Mouse (Mus musculus) embryonic facial prominence, embryonic 10.5 days (tissue): ENCODE measurements around the gene Fcf1. TPM values are rescaled to one million over a fixed set of nuclear protein-coding genes. Genes with fewer than 3 reads are reported as not detected.

Experiments
- DNase-seq: peaks from one replicate; pipeline ENCODE4 v3.0.0-alpha.2; 2017; ENCODE audit warnings: low spot score
- H3K27ac ChIP-seq: fragments of 300-500 bp; sonication (generic); replicated peaks from 2 replicates; pipeline ENCODE4 v1.5.1; 2016; ENCODE audit warnings: mild to moderate bottlenecking
- H3K27me3 ChIP-seq: fragments of 300-500 bp; sonication (generic); replicated peaks from 2 replicates; pipeline ENCODE4 v1.6.1; 2016; ENCODE audit warnings: low read depth, mild to moderate bottlenecking; ENCODE audit not compliant: poor library complexity, severe bottlenecking
- H3K36me3 ChIP-seq: fragments of 300-500 bp; sonication (generic); replicated peaks from 2 replicates; pipeline ENCODE4 v1.6.1; 2016; ENCODE audit warnings: mild to moderate bottlenecking, moderate library complexity
- H3K4me1 ChIP-seq: fragments of 300-500 bp; sonication (generic); 2 replicates; pipeline ENCODE4 v1.6.1; 2016
- H3K4me3 ChIP-seq: fragments of 300-500 bp; sonication (generic); 2 replicates; pipeline ENCODE4 v1.5.1; 2016; ENCODE audit warnings: mild to moderate bottlenecking, moderate library complexity
- H3K9me3 ChIP-seq: fragments of 300-500 bp; sonication (generic); 2 replicates; pipeline ENCODE4 v1.6.1; 2016; ENCODE audit warnings: mild to moderate bottlenecking
- WGBS: fragments of 180-500 bp; shearing (Covaris S2); methylation state at CpG from one replicate; pipeline ENCODE4 v1.1.7; 2016; 5-methylcytosine and 5-hydroxymethylcytosine counted together
- polyA plus RNA-seq: library from polyadenylated mRNA; unstranded; fragments of >200 nt; fragmentation: Nextera tagmentation; extraction: Ambion mirVana; gene quantifications from 2 replicates; pipeline ENCODE4 v1.2.1, GENCODE M21; 2016

Gene Fcf1
- polyA plus RNA-seq, 1 experiment from 2014 or later, result 191 TPM

DNA sequence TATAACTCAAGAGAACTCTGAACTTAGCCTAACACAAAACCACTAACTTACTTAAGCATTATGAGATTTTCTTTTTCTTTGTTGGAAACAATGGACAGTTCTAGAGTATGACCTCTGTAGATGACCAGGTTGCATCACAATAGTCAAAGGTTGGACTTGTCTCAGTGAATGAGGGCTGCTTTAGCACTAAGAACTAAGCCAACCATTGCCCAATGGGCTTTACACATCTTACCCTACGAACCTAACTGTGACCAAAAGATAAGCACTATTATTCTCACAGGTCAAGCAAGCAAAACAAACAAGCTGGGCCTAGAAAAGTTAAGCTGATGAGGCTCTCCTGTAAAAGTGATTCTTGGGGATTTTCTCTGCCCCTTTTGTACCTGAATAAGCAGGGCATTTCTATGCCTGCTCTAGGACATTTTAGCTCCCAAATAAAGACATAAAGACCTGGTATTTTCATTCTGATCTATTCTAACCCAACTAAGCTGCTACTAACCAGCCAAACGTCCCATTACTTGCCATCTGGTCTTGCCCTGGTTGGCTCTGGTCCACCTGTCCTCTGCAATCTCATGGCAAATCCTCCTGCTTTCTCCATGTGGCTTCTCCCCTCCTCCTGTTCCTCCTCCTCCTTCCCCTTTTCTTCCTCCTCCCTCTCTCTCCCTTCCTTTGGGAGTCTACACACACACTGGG is 22.7 kb upstream of the Fcf1 start:
- no peaks in the 10 kb centered on the region for H3K4me1 ChIP-seq
- H3K36me3 ChIP-seq, result peaks cover 74% of the 10 kb centered on the region

DNA sequence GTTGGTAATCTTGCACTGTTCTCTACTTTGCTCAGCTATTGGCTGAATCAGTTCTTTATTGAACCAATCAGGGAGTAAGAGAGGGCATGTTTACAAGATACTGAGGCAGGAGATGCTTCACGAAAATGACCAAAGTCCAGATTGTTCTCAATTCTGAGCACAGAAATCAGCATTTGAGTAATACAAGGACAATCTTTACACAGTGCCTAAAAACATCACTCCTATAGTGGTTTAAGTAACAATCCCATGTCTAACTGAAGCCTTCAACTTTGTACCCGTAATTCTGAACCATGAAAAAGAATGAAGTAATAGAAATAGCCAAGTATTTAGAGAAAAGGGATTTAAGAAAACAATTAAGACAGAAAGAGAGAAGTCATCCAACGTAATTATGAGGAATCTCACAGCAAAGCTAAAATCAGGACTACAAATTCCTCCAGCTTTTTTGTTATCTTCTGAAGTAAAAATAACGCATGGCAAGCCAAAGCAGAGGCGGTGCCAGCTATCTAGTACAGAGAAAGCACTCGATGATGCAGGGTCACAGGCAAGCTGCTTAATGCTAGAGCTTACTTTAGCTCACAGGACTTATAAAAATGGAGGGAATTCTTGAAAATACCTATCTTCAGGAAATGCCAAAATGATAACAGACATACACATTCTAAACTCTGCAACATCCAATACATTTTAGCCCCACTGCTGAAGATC is 22.0 kb upstream of the Fcf1 start:
- Histone ChIP-seq H3K27me3 (no peaks in the 10 kb centered on the region), H3K4me1 (no peaks in the 10 kb centered on the region), H3K27ac (no peak overlapping the region), H3K9me3 (no peaks in the 10 kb centered on the region), H3K4me3 (no peak overlapping the region), H3K36me3 (peaks cover 70% of the 10 kb centered on the region)
- WGBS, result 91% methylated on average over 6 of the region's 6 CpGs
- DNase-seq, result no peak

More for the DNA sequence above, 22.7 kb upstream of the Fcf1 start:
- DNase-seq, result no peak
- no peaks in the 10 kb centered on the region for H3K27me3 ChIP-seq
- no peak overlapping the region for H3K27ac ChIP-seq
- no peak overlapping the region for H3K4me3 ChIP-seq
- WGBS, result 75% methylated on average over 2 of the region's 2 CpGs
- H3K9me3 ChIP-seq, result no peaks in the 10 kb centered on the region

GRCm38 (mm10) chr12:84950763-84951162 is 19.9 kb upstream of the Fcf1 start:
- no peaks in the 10 kb centered on the region for H3K4me1 ChIP-seq
- H3K4me3 ChIP-seq, result no peak overlapping the region
- no peaks in the 10 kb centered on the region for H3K27me3 ChIP-seq
- peaks cover 58% of the 10 kb centered on the region for H3K36me3 ChIP-seq
- DNase-seq, result no peak
- H3K9me3 ChIP-seq, result no peaks in the 10 kb centered on the region
- WGBS, result 96% methylated on average over 6 of the region's 6 CpGs
- H3K27ac ChIP-seq, result no peak overlapping the region

- no peak for DNase-seq
- H3K27me3 ChIP-seq, result no peaks in the 10 kb centered on the region
- H3K27ac ChIP-seq, result no peak overlapping the region
- 67% methylated on average over 8 of the region's 8 CpGs for WGBS
- no peak overlapping the region for H3K4me3 ChIP-seq
- no peaks in the 10 kb centered on the region for H3K9me3 ChIP-seq
- peaks cover 59% of the 10 kb centered on the region for H3K36me3 ChIP-seq
- no peaks in the 10 kb centered on the region for H3K4me1 ChIP-seq
Observed at GRCm38 (mm10) chr12:84951531-84951930, 19.2 kb upstream of the Fcf1 start.

GRCm38 (mm10) chr12:84952351-84952750 is 18.3 kb upstream of the Fcf1 start:
- Histone ChIP-seq H3K27me3 (no peaks in the 10 kb centered on the region), H3K27ac (no peak overlapping the region), H3K9me3 (no peaks in the 10 kb centered on the region), H3K36me3 (peaks cover 52% of the 10 kb centered on the region), H3K4me1 (no peaks in the 10 kb centered on the region), H3K4me3 (no peak overlapping the region)
- 84% methylated on average over 1 of the region's 1 CpGs for WGBS
- no peak for DNase-seq

DNA sequence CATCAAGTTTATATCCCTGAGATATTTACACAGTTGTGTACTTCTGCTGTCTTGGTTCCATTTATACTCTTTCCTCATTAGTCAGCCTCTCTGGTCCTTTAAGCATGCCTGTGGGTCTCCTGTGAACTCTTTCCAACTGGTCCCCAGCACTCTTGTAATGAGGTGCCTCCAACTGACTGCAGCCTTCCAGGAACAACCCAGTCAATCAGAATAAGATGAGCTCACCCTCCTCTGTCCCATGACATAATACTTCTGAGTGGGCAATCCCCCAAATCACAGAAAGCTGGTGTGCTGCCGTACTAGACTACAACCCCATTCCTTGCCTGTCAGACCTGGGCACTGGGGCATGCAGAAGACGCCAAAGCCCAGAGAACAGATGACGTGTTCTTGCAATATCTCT is 14.4 kb upstream of the Fcf1 start:
- DNase-seq, result no peak
- Histone ChIP-seq H3K36me3 (peaks cover 29% of the 10 kb centered on the region), H3K4me1 (no peaks in the 10 kb centered on the region), H3K9me3 (no peaks in the 10 kb centered on the region), H3K4me3 (no peak overlapping the region), H3K27ac (no peak overlapping the region), H3K27me3 (no peaks in the 10 kb centered on the region)
- 93% methylated on average over 3 of the region's 3 CpGs for WGBS

- H3K4me3 ChIP-seq, result no peak overlapping the region
- H3K27me3 ChIP-seq, result no peaks in the 10 kb centered on the region
- peaks cover 25% of the 10 kb centered on the region for H3K36me3 ChIP-seq
- no peaks in the 10 kb centered on the region for H3K4me1 ChIP-seq
- H3K27ac ChIP-seq, result no peak overlapping the region
- H3K9me3 ChIP-seq, result no peaks in the 10 kb centered on the region
- no peak for DNase-seq
- WGBS, result 75% methylated on average over 1 of the region's 1 CpGs
Observed at GRCm38 (mm10) chr12:84958794-84959356, 11.8 kb upstream of the Fcf1 start.

DNA sequence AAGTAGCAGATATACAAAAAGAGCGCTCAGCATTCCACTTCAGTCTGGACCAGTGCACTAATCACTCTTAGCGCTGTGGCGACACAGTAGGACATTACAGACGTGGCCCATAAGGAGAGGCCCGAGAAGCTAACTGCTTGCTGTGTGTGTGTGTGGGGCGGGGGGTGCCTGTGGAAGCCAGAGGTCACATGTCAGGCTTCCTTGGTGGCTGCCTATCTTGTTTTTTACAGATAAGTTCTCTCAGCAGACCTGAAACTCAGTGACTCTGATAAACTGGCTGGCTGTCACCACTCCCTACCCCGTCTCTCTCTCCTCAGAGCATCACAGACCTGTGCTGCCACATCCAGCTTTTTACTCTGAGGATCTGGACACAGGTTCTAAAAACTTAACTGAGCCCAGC is 8.1 kb upstream of the Fcf1 start:
- Histone ChIP-seq H3K36me3 (peaks cover 18% of the 10 kb centered on the region), H3K27ac (no peak overlapping the region), H3K4me3 (no peak overlapping the region), H3K27me3 (no peaks in the 10 kb centered on the region), H3K4me1 (no peaks in the 10 kb centered on the region), H3K9me3 (no peaks in the 10 kb centered on the region)
- no peak for DNase-seq
- WGBS, result 87% methylated on average over 7 of the region's 7 CpGs

DNA sequence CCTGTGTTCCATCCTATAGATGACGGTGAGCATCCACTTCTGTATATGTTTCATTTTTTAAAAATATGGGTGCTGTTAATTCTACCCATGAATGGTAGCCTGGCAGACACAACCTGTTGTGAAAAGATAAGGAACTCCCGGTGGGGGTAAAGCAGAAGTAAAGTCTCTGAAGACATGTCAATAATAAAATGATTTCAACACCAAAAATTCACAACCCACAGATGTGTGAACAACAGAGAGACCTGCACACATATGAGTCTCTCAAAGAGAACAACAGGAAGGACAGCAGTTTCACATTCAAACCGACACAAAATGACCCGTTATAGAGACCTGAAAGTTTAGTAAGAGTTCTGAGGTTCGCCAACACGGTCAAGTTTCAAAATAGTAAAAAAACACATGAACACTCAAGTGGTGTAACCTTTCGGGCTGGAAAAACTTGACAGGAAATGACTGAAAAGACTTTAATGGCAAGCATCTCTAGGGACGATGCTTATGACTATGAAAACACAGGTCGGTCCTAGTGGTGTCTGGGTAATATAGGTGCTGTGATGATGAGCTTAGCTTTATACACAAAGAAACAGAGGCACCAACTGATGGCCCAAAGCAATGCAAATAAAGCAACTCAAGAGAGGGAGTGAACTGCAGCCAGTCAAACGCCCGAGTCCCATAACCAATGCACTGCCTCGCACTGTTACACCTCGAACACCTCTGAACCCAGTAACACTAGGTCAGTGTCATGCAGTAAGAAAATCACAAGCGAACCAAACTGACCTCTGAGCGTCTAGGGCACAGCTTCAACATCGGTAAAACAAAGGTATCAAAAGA is 1.7 kb upstream of the Fcf1 start:
- Histone ChIP-seq H3K27me3 (no peaks in the 10 kb centered on the region), H3K4me1 (peaks cover 18% of the 10 kb centered on the region), H3K9me3 (no peaks in the 10 kb centered on the region), H3K4me3 (peak overlapping the region; percentile 83), H3K36me3 (peaks cover 21% of the 10 kb centered on the region), H3K27ac (no peak overlapping the region)
- 89% methylated on average over 16 of the region's 16 CpGs for WGBS
- DNase-seq, result no peak

DNA sequence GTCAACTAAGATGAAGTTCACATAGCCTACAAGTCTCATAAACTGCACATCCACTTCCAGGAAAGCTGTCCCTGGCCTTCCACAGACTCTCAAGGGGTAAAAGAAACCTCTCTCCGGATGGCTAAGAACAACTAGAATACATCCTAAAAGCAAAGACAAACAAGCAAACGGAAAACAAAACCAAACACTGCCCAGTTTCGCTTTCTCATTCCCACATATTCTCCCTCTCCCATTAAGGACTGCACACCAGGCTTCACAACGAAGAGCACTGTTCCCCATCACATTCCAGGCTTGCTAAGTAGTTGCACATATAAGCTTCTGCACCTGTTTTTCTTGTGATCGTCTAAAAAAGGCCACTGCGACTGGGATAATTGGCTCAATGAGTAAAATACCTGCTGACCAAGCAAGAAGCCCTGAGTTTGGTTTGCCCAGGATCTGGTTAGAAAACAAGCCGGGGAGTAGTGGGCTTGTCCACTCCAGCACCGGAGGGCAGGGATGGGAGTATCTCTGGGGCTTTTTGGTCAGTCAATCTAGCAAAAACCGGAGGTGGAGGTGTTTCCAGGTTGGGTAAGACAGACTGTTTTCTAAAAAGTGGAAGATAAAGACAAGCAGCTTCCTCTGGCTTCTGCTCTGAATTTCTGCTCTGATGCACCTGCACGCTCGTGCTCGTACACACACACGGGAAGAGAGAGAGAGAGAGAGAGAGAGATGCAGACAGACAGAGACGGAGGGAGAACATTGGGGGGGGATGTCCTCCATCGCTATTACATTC is 855 bp upstream of the Fcf1 start:
- peak overlapping the region; percentile 85 for H3K27ac ChIP-seq
- WGBS, result 29% methylated on average over 15 of the region's 15 CpGs
- peaks cover 18% of the 10 kb centered on the region for H3K4me1 ChIP-seq
- H3K9me3 ChIP-seq, result no peaks in the 10 kb centered on the region
- H3K36me3 ChIP-seq, result peaks cover 27% of the 10 kb centered on the region
- peak overlapping the region; percentile 83 for H3K4me3 ChIP-seq
- H3K27me3 ChIP-seq, result no peaks in the 10 kb centered on the region
- no peak for DNase-seq

GRCm38 (mm10) chr12:84979264-84979862 is 8.7 kb downstream of the Fcf1 start:
- Histone ChIP-seq H3K27ac (no peak overlapping the region), H3K4me1 (no peaks in the 10 kb centered on the region), H3K4me3 (no peak overlapping the region), H3K36me3 (peaks cover 96% of the 10 kb centered on the region), H3K9me3 (no peaks in the 10 kb centered on the region), H3K27me3 (no peaks in the 10 kb centered on the region)
- 90% methylated on average over 2 of the region's 2 CpGs for WGBS
- DNase-seq, result no peak
